Mouse (Mus musculus) limb, embryonic 10.5 days (tissue): Measurements from ENCODE around the gene Dhx33. TPM values are rescaled to one million over a fixed set of nuclear protein-coding genes. Genes with fewer than 3 reads are reported as not detected.

ENCODE experiments used
- DNase-seq: peaks from one replicate; pipeline ENCODE4 v3.0.0-alpha.2; 2017; ENCODE audit warnings: low spot score
- H3K27ac ChIP-seq: fragments of 300-500 bp; sonication (generic); 2 replicates; pipeline ENCODE4 v1.5.1; 2016; ENCODE audit warnings: mild to moderate bottlenecking
- H3K27me3 ChIP-seq: fragments of 300-500 bp; sonication (generic); 2 replicates; pipeline ENCODE4 v1.6.1; 2016; ENCODE audit warnings: low read depth, mild to moderate bottlenecking; ENCODE audit not compliant: poor library complexity, severe bottlenecking
- H3K36me3 ChIP-seq: fragments of 300-500 bp; sonication (generic); 2 replicates; pipeline ENCODE4 v1.6.1; 2016; ENCODE audit warnings: mild to moderate bottlenecking, moderate library complexity
- H3K4me1 ChIP-seq: fragments of 300-500 bp; sonication (generic); 2 replicates; pipeline ENCODE4 v1.6.1; 2016
- H3K4me3 ChIP-seq: fragments of 300-500 bp; sonication (generic); 2 replicates; pipeline ENCODE4 v1.5.1; 2016; ENCODE audit warnings: mild to moderate bottlenecking, moderate library complexity
- H3K9me3 ChIP-seq: fragments of 300-500 bp; sonication (generic); replicated peaks from 2 replicates; pipeline ENCODE4 v1.6.1; 2016; ENCODE audit warnings: mild to moderate bottlenecking
- WGBS: fragments of 180-500 bp; shearing (Covaris S2); methylation state at CpG from one replicate; pipeline ENCODE4 v1.1.7; 2016; 5-methylcytosine and 5-hydroxymethylcytosine counted together
- polyA plus RNA-seq: library from polyadenylated mRNA; unstranded; fragments of >200 nt; fragmentation: Nextera tagmentation; extraction: Ambion mirVana; gene quantifications from 2 replicates; pipeline ENCODE4 v1.2.1, GENCODE M21; 2016

The Dhx33 gene
- polyA plus RNA-seq, 1 experiment from 2014 or later, result 34.1 TPM

- no peak overlapping the region for H3K4me3 ChIP-seq
- 78% methylated on average over 4 of the region's 4 CpGs for WGBS
- peaks cover 11% of the 10 kb centered on the region; the same call in 1 of the 2 replicates for H3K4me1 ChIP-seq
- no peaks in the 10 kb centered on the region for H3K9me3 ChIP-seq
- no peak for DNase-seq
- peaks cover 71% of the 10 kb centered on the region for H3K36me3 ChIP-seq
- H3K27me3 ChIP-seq, result no peaks in the 10 kb centered on the region
- H3K27ac ChIP-seq, result no peak overlapping the region
Observed at GRCm38 (mm10) chr11:70973947-70974346, 30.3 kb downstream of the Dhx33 start.

GRCm38 (mm10) chr11:70972586-70972985, 31.7 kb downstream of the Dhx33 start:
- 78% methylated on average over 1 of the region's 1 CpGs for WGBS
- no peak overlapping the region for H3K4me3 ChIP-seq
- peaks cover 16% of the 10 kb centered on the region; the same call in 1 of the 2 replicates for H3K4me1 ChIP-seq
- H3K9me3 ChIP-seq, result no peaks in the 10 kb centered on the region
- H3K27me3 ChIP-seq, result no peaks in the 10 kb centered on the region
- no peak overlapping the region for H3K27ac ChIP-seq
- peaks cover 59% of the 10 kb centered on the region for H3K36me3 ChIP-seq
- no peak for DNase-seq

GRCm38 (mm10) chr11:70970560-70971540, 33.4 kb downstream of the Dhx33 start:
- DNase-seq, result no peak
- WGBS, result 20% methylated on average over 24 of the region's 24 CpGs
- no peaks in the 10 kb centered on the region for H3K9me3 ChIP-seq
- no peaks in the 10 kb centered on the region for H3K27me3 ChIP-seq
- peaks cover 54% of the 10 kb centered on the region for H3K36me3 ChIP-seq
- peak overlapping the region; percentile 91 for H3K4me3 ChIP-seq
- peaks cover 16% of the 10 kb centered on the region; the same call in 1 of the 2 replicates for H3K4me1 ChIP-seq
- H3K27ac ChIP-seq, result peak overlapping the region; percentile 94

- WGBS, result under 1% methylated on average over 43 of the region's 43 CpGs
- DNase-seq, result peak; percentile 93
- no peaks in the 10 kb centered on the region for H3K27me3 ChIP-seq
Observed at GRCm38 (mm10) chr11:70969821-70970559, 34.2 kb downstream of the Dhx33 start, which contains the start of the genes Nup88 and Rpain. TSS of gene Nup88 (minus strand) at chr11:70969973. TSS of gene Rpain (plus strand) at chr11:70970213.

GRCm38 (mm10) chr11:70969271-70969794, 34.9 kb downstream of the Dhx33 start:
- H3K4me1 ChIP-seq, result peaks cover 16% of the 10 kb centered on the region; the same call in 1 of the 2 replicates
- no peaks in the 10 kb centered on the region for H3K27me3 ChIP-seq
- WGBS, result under 1% methylated on average over 25 of the region's 25 CpGs
- no peak for DNase-seq
- H3K36me3 ChIP-seq, result peaks cover 54% of the 10 kb centered on the region
- H3K4me3 ChIP-seq, result peak overlapping the region; percentile 91
- H3K9me3 ChIP-seq, result no peaks in the 10 kb centered on the region
- H3K27ac ChIP-seq, result peak overlapping the region; percentile 94

More at GRCm38 (mm10) chr11:70969821-70970559, 34.2 kb downstream of the Dhx33 start, which contains the start of the genes Nup88 and Rpain:
- Histone ChIP-seq H3K9me3 (no peaks in the 10 kb centered on the region), H3K27ac (peak within 1 kb of the TSS; percentile 94), H3K4me1 (peaks cover 16% of the 10 kb centered on the region; the same call in 1 of the 2 replicates), H3K36me3 (peaks cover 54% of the 10 kb centered on the region), H3K4me3 (peak within 1 kb of the TSS; percentile 91)

GRCm38 (mm10) chr11:70964222-70964907, 39.9 kb downstream of the Dhx33 start:
- Histone ChIP-seq H3K27ac (no peak overlapping the region), H3K36me3 (peaks cover 79% of the 10 kb centered on the region), H3K4me3 (no peak overlapping the region), H3K9me3 (no peaks in the 10 kb centered on the region), H3K27me3 (no peaks in the 10 kb centered on the region), H3K4me1 (peaks cover 9% of the 10 kb centered on the region; the same call in 1 of the 2 replicates)
- no peak for DNase-seq
- WGBS, result 90% methylated on average over 4 of the region's 4 CpGs

- H3K27me3 ChIP-seq, result no peaks in the 10 kb centered on the region
- 94% methylated on average over 5 of the region's 5 CpGs for WGBS
- DNase-seq, result no peak
- no peaks in the 10 kb centered on the region for H3K4me1 ChIP-seq
- no peak overlapping the region for H3K4me3 ChIP-seq
- no peaks in the 10 kb centered on the region for H3K9me3 ChIP-seq
- peaks cover 99% of the 10 kb centered on the region for H3K36me3 ChIP-seq
- no peak overlapping the region for H3K27ac ChIP-seq
Observed at GRCm38 (mm10) chr11:70960786-70961554, 43.3 kb downstream of the Dhx33 start.

- Histone ChIP-seq H3K27me3 (no peaks in the 10 kb centered on the region), H3K4me3 (no peak overlapping the region), H3K27ac (no peak overlapping the region), H3K36me3 (peaks cover 99% of the 10 kb centered on the region), H3K9me3 (no peaks in the 10 kb centered on the region), H3K4me1 (no peaks in the 10 kb centered on the region)
- DNase-seq, result no peak
- WGBS, result 91% methylated on average over 4 of the region's 4 CpGs
Observed at GRCm38 (mm10) chr11:70954711-70955110, 49.5 kb downstream of the Dhx33 start.

GRCm38 (mm10) chr11:70944935-70945817, 59.1 kb downstream of the Dhx33 start:
- 91% methylated on average over 4 of the region's 4 CpGs for WGBS
- Histone ChIP-seq H3K9me3 (no peaks in the 10 kb centered on the region), H3K27me3 (no peaks in the 10 kb centered on the region), H3K27ac (no peak overlapping the region), H3K4me1 (no peaks in the 10 kb centered on the region), H3K4me3 (no peak overlapping the region), H3K36me3 (peaks cover 100% of the 10 kb centered on the region)
- DNase-seq, result no peak

GRCm38 (mm10) chr11:70943651-70944050, 60.6 kb downstream of the Dhx33 start:
- Histone ChIP-seq H3K36me3 (peaks cover 99% of the 10 kb centered on the region), H3K27ac (no peak overlapping the region), H3K9me3 (no peaks in the 10 kb centered on the region), H3K27me3 (no peaks in the 10 kb centered on the region), H3K4me1 (no peaks in the 10 kb centered on the region), H3K4me3 (no peak overlapping the region)
- 98% methylated on average over 7 of the region's 7 CpGs for WGBS
- DNase-seq, result no peak

- 84% methylated on average over 1 of the region's 1 CpGs for WGBS
- no peak overlapping the region for H3K4me3 ChIP-seq
Observed at GRCm38 (mm10) chr11:70942596-70942995, 61.6 kb downstream of the Dhx33 start.

More at GRCm38 (mm10) chr11:70942596-70942995, 61.6 kb downstream of the Dhx33 start:
- H3K27ac ChIP-seq, result no peak overlapping the region
- H3K4me1 ChIP-seq, result no peaks in the 10 kb centered on the region
- no peaks in the 10 kb centered on the region for H3K9me3 ChIP-seq
- no peak for DNase-seq
- H3K36me3 ChIP-seq, result peaks cover 99% of the 10 kb centered on the region
- H3K27me3 ChIP-seq, result no peaks in the 10 kb centered on the region
